Mouse (Mus musculus) G1E (cell line): ENCODE results near the gene Slc5a2. TPM values are rescaled to one million over a fixed set of nuclear protein-coding genes. Genes with fewer than 3 reads are reported as not detected.

Experiments used
- ATAC-seq: 2 replicates; pipeline ENCODE4 v1.8.0; 2016; ENCODE audit warnings: mild to moderate bottlenecking; ENCODE audit not compliant: insufficient number of reproducible peaks, poor library complexity, low FRiP score, severe bottlenecking; ENCODE audit errors: extremely low read depth
- DNase-seq: peaks from one replicate; pipeline ENCODE4 v3.0.0; 2012; ENCODE audit warnings: low spot score
- H3K27me3 ChIP-seq: 2 replicates; pipeline ENCODE4 v1.6.1; 2012; ENCODE audit warnings: mild to moderate bottlenecking, low read length, inconsistent platforms; ENCODE audit not compliant: insufficient read depth
- H3K36me3 ChIP-seq: replicated peaks from 2 replicates; pipeline ENCODE3; 2012; ENCODE audit warnings: mild to moderate bottlenecking, inconsistent platforms
- H3K4me1 ChIP-seq: 2 replicates; pipeline ENCODE4 v1.6.1; 2012; ENCODE audit warnings: low read depth, low read length, inconsistent platforms, mixed read lengths; ENCODE audit not compliant: insufficient read depth
- H3K4me3 ChIP-seq: 2 replicates; pipeline ENCODE4 v1.5.1; 2012; ENCODE audit warnings: low read depth, mild to moderate bottlenecking, inconsistent platforms, low read length, moderate library complexity, mixed read lengths
- H3K9me3 ChIP-seq: replicated peaks from 2 replicates; pipeline ENCODE4 v1.6.1; 2012; ENCODE audit warnings: inconsistent platforms
- CTCF ChIP-seq: IDR thresholded peaks from 2 replicates; pipeline ENCODE4 v1.5.1; 2012; ENCODE audit warnings: low read depth, low read length, inconsistent platforms, mixed read lengths
- GATA1 ChIP-seq: IDR thresholded peaks from 2 replicates; pipeline ENCODE4 v1.6.1; 2012; ENCODE audit warnings: borderline replicate concordance, low read length, inconsistent platforms, mixed read lengths
- GATA2 ChIP-seq: IDR thresholded peaks from 2 replicates; pipeline ENCODE4 v1.6.1; 2012; ENCODE audit warnings: low read depth, low read length, inconsistent platforms, borderline replicate concordance
- POLR2AphosphoS5 ChIP-seq: IDR thresholded peaks from 2 replicates; pipeline ENCODE4 v1.6.1; 2012; ENCODE audit warnings: low read depth, low read length, inconsistent platforms; ENCODE audit not compliant: insufficient replicate concordance
- TAL1 ChIP-seq: conservative IDR thresholded peaks from 2 replicates; pipeline ENCODE4 v1.6.1; 2012; ENCODE audit warnings: low read depth, low read length, inconsistent platforms, mixed read lengths
- polyA plus RNA-seq: library from polyadenylated mRNA; stranded (reverse); fragments of >175 nt; gene quantifications from 2 replicates; pipeline ENCODE4 v1.2.3, GENCODE M21; 2012
- total RNA-seq, 2 experiments: library from RNA; stranded (forward) in 1 of 2; stranded (reverse) in 1 of 2; fragments of 200-1000 nt in 1 of 2; fragments of >200 nt in 1 of 2; fragmentation: Nextera tagmentation in 1 of 2; gene quantifications; 2 replicates each; pipeline ENCODE4 v1.2.3; 2014 to 2017

The Slc5a2 gene
- total and polyA plus RNA-seq, 3 experiments = 0.05 to 0.55 TPM; not detected in 1

- DNase-seq = no peak
- Histone ChIP-seq H3K9me3 (no peaks in the 10 kb centered on the region), H3K36me3 (peaks cover 64% of the 10 kb centered on the region), H3K27me3 (peaks cover 3% of the 10 kb centered on the region; the same call in 1 of the 2 replicates), H3K4me1 (peaks cover 43% of the 10 kb centered on the region), H3K4me3 (no peak overlapping the region)
- ATAC-seq = no peak
- TF ChIP-seq TAL1 = no peak
- no peak for TF ChIP-seq GATA1
- TF ChIP-seq POLR2AphosphoS5 = no peak
- no peak for TF ChIP-seq CTCF
- no peak for TF ChIP-seq GATA2
Measured at GRCm38 (mm10) chr7:128242331-128242730, 23.1 kb upstream of the Slc5a2 start.

- Histone ChIP-seq H3K36me3 (peaks cover 64% of the 10 kb centered on the region), H3K9me3 (no peaks in the 10 kb centered on the region), H3K27me3 (peaks cover 7% of the 10 kb centered on the region), H3K4me3 (no peak overlapping the region), H3K4me1 (peaks cover 49% of the 10 kb centered on the region)
- DNase-seq (no peak), ATAC-seq (no peak)
- TF ChIP-seq CTCF (no peak), TAL1 (no peak), POLR2AphosphoS5 (no peak), GATA1 (no peak)
Measured at GRCm38 (mm10) chr7:128243921-128244320, 21.5 kb upstream of the Slc5a2 start.

DNA sequence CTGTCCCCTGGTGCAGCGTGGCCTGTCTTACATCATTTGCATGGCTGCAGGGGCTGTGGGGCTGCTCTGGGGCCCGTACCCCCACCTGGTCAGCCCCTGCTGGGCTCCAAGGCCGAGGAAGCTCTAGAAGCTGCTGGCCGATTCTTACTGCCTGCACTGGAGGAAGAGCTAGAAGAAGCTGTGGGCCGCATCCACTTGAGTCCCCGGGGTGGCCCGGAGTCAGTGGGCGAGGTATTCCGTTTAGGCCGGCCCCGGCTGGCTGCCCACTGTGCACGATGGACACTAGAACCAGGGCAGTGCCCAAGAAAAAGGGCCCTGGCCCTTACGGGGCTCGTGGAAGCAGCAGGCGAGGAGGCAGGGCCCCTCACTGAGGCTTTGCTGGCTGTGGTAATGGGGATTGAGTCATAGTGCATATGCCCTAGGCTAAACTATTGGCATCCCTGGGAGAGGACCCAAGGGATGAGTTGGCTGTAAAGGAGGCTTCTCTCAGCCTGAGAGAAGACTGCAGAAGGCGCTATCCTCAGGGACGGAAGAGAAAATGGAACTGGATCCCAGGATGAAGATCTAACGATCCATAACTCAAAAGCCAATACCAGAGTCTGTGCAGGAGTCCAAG lies 20.9 kb upstream of the Slc5a2 start:
- ATAC-seq = no peak
- Histone ChIP-seq H3K4me3 (no peak overlapping the region), H3K27me3 (peaks cover 11% of the 10 kb centered on the region), H3K9me3 (no peaks in the 10 kb centered on the region), H3K4me1 (peaks cover 47% of the 10 kb centered on the region), H3K36me3 (peaks cover 60% of the 10 kb centered on the region)
- DNase-seq = no peak
- TF ChIP-seq GATA1 (no peak), POLR2AphosphoS5 (no peak), GATA2 (no peak), CTCF (no peak), TAL1 (no peak)

- ATAC-seq (no peak), DNase-seq (no peak)
- Histone ChIP-seq H3K4me1 (peaks cover 45% of the 10 kb centered on the region), H3K27me3 (peaks cover 11% of the 10 kb centered on the region), H3K36me3 (peaks cover 49% of the 10 kb centered on the region), H3K9me3 (no peaks in the 10 kb centered on the region), H3K4me3 (no peak overlapping the region)
- TF ChIP-seq TAL1 (no peak), GATA2 (no peak), GATA1 (no peak), CTCF (no peak)
Measured at GRCm38 (mm10) chr7:128245547-128245946, 19.9 kb upstream of the Slc5a2 start.

GRCm38 (mm10) chr7:128246496-128247391 lies 18.7 kb upstream of the Slc5a2 start, which contains the start of gene Tgfb1i1:
Gene Tgfb1i1, plus strand, starts transcription at chr7:128246812.
- ATAC-seq (no peak), DNase-seq (no peak)
- no peaks in the 10 kb centered on the region for H3K9me3 ChIP-seq
- peaks cover 11% of the 10 kb centered on the region for H3K27me3 ChIP-seq
- no peak within 1 kb of the TSS; the same call in 1 of the 2 replicates for H3K4me3 ChIP-seq
- H3K4me1 ChIP-seq = peaks cover 34% of the 10 kb centered on the region
- TF ChIP-seq CTCF (no peak), GATA2 (no peak), POLR2AphosphoS5 (no peak), TAL1 (no peak), GATA1 (no peak)
- H3K36me3 ChIP-seq = peaks cover 37% of the 10 kb centered on the region

DNA sequence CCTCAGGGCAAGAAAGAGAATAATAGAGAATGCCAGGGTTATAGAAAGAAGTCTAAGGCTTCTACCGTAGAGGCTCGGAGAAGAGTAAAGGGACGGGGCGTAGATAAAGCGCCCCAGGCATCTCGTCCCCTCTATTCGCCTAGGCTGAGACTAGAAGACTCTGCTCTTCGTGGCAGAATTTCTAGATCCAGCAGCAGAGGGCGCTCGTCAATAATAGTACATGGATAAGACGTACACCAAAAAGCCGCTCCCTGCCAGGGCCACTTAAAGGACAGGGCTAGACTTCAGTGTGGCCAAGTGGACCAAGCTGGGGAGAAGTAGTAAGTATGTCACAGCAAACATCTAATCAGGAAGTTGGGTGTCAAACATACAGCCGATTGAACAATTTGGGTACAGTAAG lies 18.0 kb upstream of the Slc5a2 start:
- H3K9me3 ChIP-seq = no peaks in the 10 kb centered on the region
- DNase-seq (peak; percentile 61), ATAC-seq (peak; percentile 34; the same call in 1 of the 2 replicates)
- no peak overlapping the region for H3K4me3 ChIP-seq
- H3K36me3 ChIP-seq = peaks cover 30% of the 10 kb centered on the region
- TF ChIP-seq CTCF (peak; percentile 50; the same call in 1 of the 2 replicates), GATA1 (no peak)
- peaks cover 33% of the 10 kb centered on the region for H3K4me1 ChIP-seq
- peaks cover 18% of the 10 kb centered on the region for H3K27me3 ChIP-seq
